Mouse (Mus musculus) kidney, embryonic 15.5 days (tissue): ENCODE results near the gene Olfr557. TPM values are rescaled to one million over a fixed set of nuclear protein-coding genes. Genes with fewer than 3 reads are reported as not detected.

Experiments
- ATAC-seq: fragments of 200-750 bp; cut with Nextera tagmentation; replicated peaks from 2 replicates; pipeline ENCODE4 v1.8.0; 2017; ENCODE audit warnings: moderate TSS enrichment; ENCODE audit not compliant: low FRiP score
- H3K27ac ChIP-seq: fragments of 300-500 bp; sonication (generic); 2 replicates; pipeline ENCODE4 v1.5.1; 2015; ENCODE audit warnings: mild to moderate bottlenecking, inconsistent platforms
- H3K27me3 ChIP-seq: fragments of 300-500 bp; sonication (generic); 2 replicates; pipeline ENCODE4 v1.6.1; 2015; ENCODE audit warnings: inconsistent platforms
- H3K36me3 ChIP-seq: fragments of 300-500 bp; sonication (generic); 2 replicates; pipeline ENCODE4 v1.6.1; 2015; ENCODE audit warnings: inconsistent platforms
- H3K4me1 ChIP-seq: fragments of 300-500 bp; sonication (generic); 2 replicates; pipeline ENCODE4 v1.6.1; 2015; ENCODE audit warnings: inconsistent platforms
- H3K4me2 ChIP-seq: fragments of 300-500 bp; sonication (generic); 2 replicates; pipeline ENCODE4 v1.6.1; 2015; ENCODE audit warnings: moderate library complexity, mild to moderate bottlenecking, inconsistent platforms
- H3K4me3 ChIP-seq: fragments of 300-500 bp; sonication (generic); replicated peaks from 2 replicates; pipeline ENCODE4 v1.5.1; 2015; ENCODE audit warnings: mild to moderate bottlenecking, inconsistent platforms
- H3K9ac ChIP-seq: fragments of 300-500 bp; sonication (generic); 2 replicates; pipeline ENCODE4 v1.6.1; 2015; ENCODE audit warnings: mild to moderate bottlenecking, inconsistent platforms
- H3K9me3 ChIP-seq: fragments of 300-500 bp; sonication (generic); replicated peaks from 2 replicates; pipeline ENCODE4 v1.6.1; 2016; ENCODE audit warnings: inconsistent platforms
- WGBS: fragments of 180-500 bp; shearing (Covaris S2); methylation state at CpG from one replicate; pipeline ENCODE4 v1.1.7; 2015; ENCODE audit warnings: mixed read lengths; 5-methylcytosine and 5-hydroxymethylcytosine counted together
- polyA plus RNA-seq: library from polyadenylated mRNA; unstranded; fragments of >200 nt; fragmentation: Nextera tagmentation; extraction: Ambion mirVana; gene quantifications from 2 replicates; pipeline ENCODE4 v1.2.1, GENCODE M21; 2015

The Olfr557 gene
- polyA plus RNA-seq = not detected in 2 replicates

DNA sequence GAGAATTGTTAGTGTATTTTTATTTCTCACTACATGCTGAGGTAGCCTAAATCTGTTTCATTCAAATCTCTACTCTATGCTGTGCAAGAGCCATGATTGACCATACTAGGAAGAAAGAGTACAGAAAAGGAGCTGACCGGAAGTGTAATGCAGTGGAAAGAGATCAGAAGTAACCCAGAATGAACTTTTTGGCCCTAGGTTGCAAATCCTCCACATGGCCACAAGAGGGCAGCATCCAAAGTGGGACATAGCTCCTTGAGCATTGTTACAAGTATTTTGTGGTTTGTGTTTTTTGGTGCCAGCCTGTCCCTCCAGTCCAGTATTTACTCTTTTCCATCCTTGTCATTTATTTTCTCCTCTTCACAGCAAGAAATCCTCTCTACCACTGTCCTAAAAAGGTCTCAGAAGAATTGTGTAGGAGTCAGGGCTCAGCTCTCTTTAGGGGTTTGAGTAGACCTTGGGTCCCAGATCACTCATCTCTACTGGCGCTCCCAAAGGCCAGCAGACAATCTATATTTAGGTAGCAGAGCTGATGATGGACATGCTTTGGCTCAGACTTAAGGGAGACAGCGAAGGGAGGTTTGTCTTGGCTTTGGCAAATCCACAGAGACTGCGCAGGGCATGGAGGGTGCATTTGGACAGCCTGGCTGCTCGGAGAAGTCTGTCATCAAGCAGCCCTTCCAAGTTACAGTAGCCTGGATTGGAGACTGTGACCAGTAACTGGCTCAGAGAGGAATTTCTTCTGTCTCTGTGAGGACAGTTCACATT lies at the start of gene Olfr557:
TSS of gene Olfr557 (plus strand) at position 553 of the 768 bp plus-strand sequence.
- no peak for ATAC-seq

GRCm38 (mm10) chr7:102658523-102658922 lies 37.2 kb upstream of the Olfr557 start, which contains the start of gene Olfr555:
TSS of gene Olfr555 (plus strand) at chr7:102658823.
- no peak within 1 kb of the TSS for H3K4me2 ChIP-seq
- no peaks in the 10 kb centered on the region for H3K4me1 ChIP-seq
- H3K9me3 ChIP-seq = no peaks in the 10 kb centered on the region
- no peaks in the 10 kb centered on the region for H3K36me3 ChIP-seq
- no peak within 1 kb of the TSS for H3K9ac ChIP-seq
- no peak within 1 kb of the TSS for H3K27ac ChIP-seq
- no peaks in the 10 kb centered on the region for H3K27me3 ChIP-seq
- 81% methylated on average over 1 of the region's 1 CpGs for WGBS
- no peak for ATAC-seq
- H3K4me3 ChIP-seq = no peak within 1 kb of the TSS

More for the DNA sequence above, at the start of gene Olfr557:
- Histone ChIP-seq H3K4me3 (no peak within 1 kb of the TSS), H3K9ac (no peak within 1 kb of the TSS), H3K27ac (no peak within 1 kb of the TSS), H3K36me3 (no peaks in the 10 kb centered on the region), H3K27me3 (no peaks in the 10 kb centered on the region; the same call in 1 of the 2 replicates), H3K4me2 (no peak within 1 kb of the TSS), H3K4me1 (no peaks in the 10 kb centered on the region), H3K9me3 (no peaks in the 10 kb centered on the region)
- 75% methylated on average over 5 of the region's 5 CpGs for WGBS

- Histone ChIP-seq H3K4me1 (no peaks in the 10 kb centered on the region), H3K9me3 (no peaks in the 10 kb centered on the region), H3K4me3 (no peak within 1 kb of the TSS), H3K27ac (no peak within 1 kb of the TSS), H3K27me3 (no peaks in the 10 kb centered on the region), H3K4me2 (no peak within 1 kb of the TSS), H3K36me3 (no peaks in the 10 kb centered on the region), H3K9ac (no peak within 1 kb of the TSS)
- WGBS = 38% methylated on average over 3 of the region's 3 CpGs
- no peak for ATAC-seq
These were observed 31.1 kb upstream of the Olfr557 start, which contains the start of gene Olfr556 for GRCm38 (mm10) chr7:102664599-102664998. TSS of gene Olfr556 (plus strand) at chr7:102664899.

DNA sequence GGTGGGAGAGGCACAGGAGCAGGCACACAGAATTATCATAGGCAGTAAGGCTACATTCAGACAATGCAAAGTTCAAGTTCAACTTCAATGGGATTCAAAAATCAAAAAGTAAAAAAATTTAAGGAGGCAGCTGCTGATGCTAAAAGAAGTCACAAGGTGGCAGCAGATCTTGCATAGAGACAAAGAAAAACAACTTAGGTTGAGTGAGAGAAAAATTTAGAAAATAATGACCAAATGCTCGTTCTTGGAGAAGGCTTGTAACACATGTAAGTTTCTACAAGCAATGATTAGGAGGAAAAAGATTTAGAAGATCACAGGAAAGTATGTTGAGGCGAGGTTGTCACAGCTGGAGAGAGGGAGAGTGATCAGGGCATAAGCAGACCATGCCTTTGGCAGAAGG lies 30.3 kb upstream of the Olfr557 start:
- no peak for ATAC-seq
- H3K36me3 ChIP-seq = no peaks in the 10 kb centered on the region
- no peaks in the 10 kb centered on the region for H3K9me3 ChIP-seq
- no peaks in the 10 kb centered on the region for H3K4me1 ChIP-seq
- H3K27ac ChIP-seq = no peak overlapping the region
- H3K4me2 ChIP-seq = no peak overlapping the region
- no peak overlapping the region for H3K9ac ChIP-seq
- no peak overlapping the region for H3K4me3 ChIP-seq
- WGBS = 46% methylated on average over 2 of the region's 2 CpGs
- H3K27me3 ChIP-seq = no peaks in the 10 kb centered on the region

DNA sequence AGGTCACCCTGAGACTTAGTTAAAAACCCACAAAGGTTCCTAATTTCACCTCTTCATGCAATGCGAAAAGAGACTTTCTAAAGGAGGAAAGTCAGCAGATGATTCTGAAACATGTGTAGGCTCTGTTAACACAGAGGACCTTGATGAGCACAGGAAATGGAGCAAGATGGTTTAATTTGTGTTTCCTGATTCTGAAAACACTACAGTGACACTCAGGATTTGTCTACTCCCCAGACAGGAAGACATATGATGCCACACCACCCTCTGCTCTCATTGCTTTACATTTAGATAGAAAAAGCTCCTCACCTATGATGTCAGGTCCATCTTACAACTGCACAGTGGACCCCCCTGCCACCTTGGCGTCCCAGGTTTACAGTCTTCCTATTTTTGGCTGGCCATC lies 19.5 kb upstream of the Olfr557 start:
- Histone ChIP-seq H3K27me3 (no peaks in the 10 kb centered on the region), H3K9me3 (no peaks in the 10 kb centered on the region), H3K9ac (no peak overlapping the region), H3K27ac (no peak overlapping the region), H3K36me3 (peaks cover 15% of the 10 kb centered on the region; the same call in 1 of the 2 replicates), H3K4me2 (no peak overlapping the region), H3K4me3 (no peak overlapping the region), H3K4me1 (no peaks in the 10 kb centered on the region)
- no peak for ATAC-seq
- WGBS = 72% methylated on average over 2 of the region's 2 CpGs

DNA sequence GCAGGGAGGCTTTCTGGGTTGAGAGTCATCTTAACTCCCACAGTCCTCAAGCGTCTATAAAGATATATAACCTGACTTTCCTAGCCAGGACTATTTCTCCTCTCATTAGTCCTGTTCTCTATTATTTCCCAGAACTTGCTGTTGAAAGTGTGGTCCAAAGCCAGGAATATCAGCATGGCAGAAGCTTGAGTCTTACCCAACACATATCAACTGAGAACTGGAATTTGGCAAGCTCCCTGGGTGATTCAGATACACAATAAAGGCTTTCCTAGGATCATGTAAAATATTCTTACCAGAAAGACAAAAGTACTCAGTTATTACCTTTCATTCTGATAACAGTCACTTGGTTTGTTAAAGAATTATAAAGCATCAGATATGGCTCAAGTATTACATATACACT lies 13.8 kb upstream of the Olfr557 start:
- Histone ChIP-seq H3K36me3 (peaks cover 27% of the 10 kb centered on the region; the same call in 1 of the 2 replicates), H3K27ac (no peak overlapping the region), H3K4me1 (no peaks in the 10 kb centered on the region), H3K9ac (no peak overlapping the region), H3K9me3 (no peaks in the 10 kb centered on the region), H3K4me3 (no peak overlapping the region), H3K4me2 (no peak overlapping the region), H3K27me3 (no peaks in the 10 kb centered on the region)
- ATAC-seq = no peak
- WGBS = 76% methylated on average over 1 of the region's 1 CpGs

- peak within 1 kb of the TSS; percentile 81 for H3K4me2 ChIP-seq
- H3K4me1 ChIP-seq = no peaks in the 10 kb centered on the region
- under 1% methylated on average over 40 of the region's 40 CpGs for WGBS
- peak within 1 kb of the TSS; percentile 83 for H3K27ac ChIP-seq
- H3K36me3 ChIP-seq = peaks cover 6% of the 10 kb centered on the region; the same call in 1 of the 2 replicates
- peak within 1 kb of the TSS; percentile 72 for H3K9ac ChIP-seq
- no peaks in the 10 kb centered on the region for H3K27me3 ChIP-seq
- ATAC-seq = peak; percentile 100
- H3K9me3 ChIP-seq = no peaks in the 10 kb centered on the region
- H3K4me3 ChIP-seq = peak within 1 kb of the TSS; percentile 73
These were observed 8.7 kb upstream of the Olfr557 start, which contains the start of gene Trim68 for GRCm38 (mm10) chr7:102686944-102687501. TSS of gene Trim68 (minus strand) at chr7:102687327.

GRCm38 (mm10) chr7:102698461-102698860 lies 2.8 kb downstream of the Olfr557 start:
- no peak overlapping the region for H3K9ac ChIP-seq
- no peaks in the 10 kb centered on the region; the same call in 1 of the 2 replicates for H3K27me3 ChIP-seq
- 90% methylated on average over 7 of the region's 7 CpGs for WGBS
- H3K4me3 ChIP-seq = no peak overlapping the region
- ATAC-seq = no peak
- no peaks in the 10 kb centered on the region for H3K9me3 ChIP-seq
- no peaks in the 10 kb centered on the region for H3K4me1 ChIP-seq
- no peak overlapping the region for H3K4me2 ChIP-seq
- H3K36me3 ChIP-seq = no peaks in the 10 kb centered on the region
- H3K27ac ChIP-seq = no peak overlapping the region

DNA sequence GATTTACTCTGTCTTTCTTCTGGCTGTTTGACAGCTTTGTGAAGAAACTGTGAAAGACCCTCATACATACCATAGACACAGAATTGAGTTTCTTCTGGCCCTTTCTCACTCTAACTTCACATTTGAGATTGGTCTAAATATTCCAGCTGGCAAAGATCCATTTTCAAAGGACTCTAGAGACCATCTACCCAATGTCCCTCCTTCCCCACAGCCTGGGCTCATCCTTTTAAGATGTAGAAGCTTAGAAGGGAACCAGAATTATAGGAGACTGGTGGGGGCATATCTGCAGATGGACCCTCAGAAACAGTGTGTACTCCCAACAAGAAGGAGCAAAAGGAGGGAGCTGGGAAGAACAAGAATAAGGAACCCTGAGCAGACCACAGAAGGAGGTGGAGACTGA lies 6.2 kb downstream of the Olfr557 start, which contains the start of gene Olfr558:
TSS of gene Olfr558 (plus strand) at position 301 of the 400 bp plus-strand sequence.
- ATAC-seq = no peak
- H3K4me1 ChIP-seq = no peaks in the 10 kb centered on the region

DNA sequence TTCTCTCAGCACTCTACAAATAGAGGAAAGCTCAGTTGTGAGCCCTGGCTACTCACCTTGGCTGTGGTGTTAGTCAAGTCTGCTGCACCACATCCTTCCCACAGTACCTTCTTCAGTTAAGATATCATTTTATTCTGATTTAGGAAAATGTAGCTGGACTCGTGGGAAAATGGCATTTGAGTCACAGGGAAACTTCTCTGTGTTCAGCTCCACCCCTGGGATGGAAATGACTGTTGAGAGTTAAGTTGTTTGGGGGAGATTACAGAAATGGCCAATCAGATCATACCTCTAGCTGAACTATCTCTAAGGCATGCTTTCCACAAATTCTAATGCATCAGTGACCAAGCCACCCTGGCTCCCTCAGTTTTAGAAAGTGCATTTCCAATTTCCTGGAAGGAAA lies 23.3 kb downstream of the Olfr557 start, which contains the start of gene Olfr33:
TSS of gene Olfr33 (minus strand) at position 101 of the 400 bp plus-strand sequence.
- Histone ChIP-seq H3K27me3 (no peaks in the 10 kb centered on the region), H3K9ac (no peak within 1 kb of the TSS), H3K27ac (no peak within 1 kb of the TSS), H3K36me3 (no peaks in the 10 kb centered on the region), H3K9me3 (no peaks in the 10 kb centered on the region), H3K4me3 (no peak within 1 kb of the TSS), H3K4me1 (no peaks in the 10 kb centered on the region), H3K4me2 (no peak within 1 kb of the TSS)
- no peak for ATAC-seq
- WGBS = 48% methylated on average over 1 of the region's 1 CpGs

More for the DNA sequence above, 6.2 kb downstream of the Olfr557 start, which contains the start of gene Olfr558:
- H3K27ac ChIP-seq = no peak within 1 kb of the TSS
- H3K36me3 ChIP-seq = no peaks in the 10 kb centered on the region
- H3K9ac ChIP-seq = no peak within 1 kb of the TSS
- H3K9me3 ChIP-seq = no peaks in the 10 kb centered on the region
- no peak within 1 kb of the TSS for H3K4me2 ChIP-seq
- no peaks in the 10 kb centered on the region for H3K27me3 ChIP-seq
- no peak within 1 kb of the TSS for H3K4me3 ChIP-seq

- Histone ChIP-seq H3K36me3 (no peaks in the 10 kb centered on the region), H3K27ac (no peak within 1 kb of the TSS), H3K4me3 (no peak within 1 kb of the TSS), H3K9ac (no peak within 1 kb of the TSS), H3K4me1 (no peaks in the 10 kb centered on the region), H3K27me3 (no peaks in the 10 kb centered on the region), H3K9me3 (no peaks in the 10 kb centered on the region), H3K4me2 (no peak within 1 kb of the TSS)
- no peak for ATAC-seq
These were observed 31.7 kb downstream of the Olfr557 start, which contains the start of gene Olfr559 for GRCm38 (mm10) chr7:102727391-102727790. TSS of gene Olfr559 (minus strand) at chr7:102727491.

- Histone ChIP-seq H3K4me2 (no peak overlapping the region), H3K27ac (no peak overlapping the region), H3K4me3 (no peak overlapping the region), H3K27me3 (no peaks in the 10 kb centered on the region), H3K9ac (no peak overlapping the region), H3K36me3 (no peaks in the 10 kb centered on the region), H3K9me3 (no peaks in the 10 kb centered on the region), H3K4me1 (no peaks in the 10 kb centered on the region)
- WGBS = 29% methylated on average over 1 of the region's 1 CpGs
- 0 out of 2 replicates have a peak, but pooled peaks have one; percentile 9 for ATAC-seq
These were observed 38.1 kb downstream of the Olfr557 start for GRCm38 (mm10) chr7:102733793-102734192.
